Mouse (Mus musculus) lung, embryonic 16.5 days (tissue): Measurements from ENCODE around the gene Sema4b. TPM values are rescaled to one million over a fixed set of nuclear protein-coding genes. Genes with fewer than 3 reads are reported as not detected.

Experiments used
- ATAC-seq: fragments of 200-750 bp; cut with Nextera tagmentation; 2 replicates; pipeline ENCODE4 v1.8.0; 2017; ENCODE audit warnings: low read depth, mild to moderate bottlenecking, moderate library complexity
- H3K27ac ChIP-seq: fragments of 300-500 bp; sonication (generic); 2 replicates; pipeline ENCODE4 v1.5.1; 2014; ENCODE audit warnings: mild to moderate bottlenecking, control low read depth, low read length
- H3K27me3 ChIP-seq: fragments of 300-500 bp; sonication (generic); 2 replicates; pipeline ENCODE4 v1.6.1; 2014; ENCODE audit warnings: low read depth, low read length, mixed read lengths; ENCODE audit not compliant: control insufficient read depth, insufficient read depth
- H3K36me3 ChIP-seq: fragments of 300-500 bp; sonication (generic); 2 replicates; pipeline ENCODE4 v1.6.1; 2014; ENCODE audit warnings: low read length; ENCODE audit not compliant: control insufficient read depth, insufficient read depth
- H3K4me1 ChIP-seq: fragments of 300-500 bp; sonication (generic); replicated peaks from 2 replicates; pipeline ENCODE4 v1.6.1; 2014; ENCODE audit warnings: low read length, mixed read lengths; ENCODE audit not compliant: control insufficient read depth, insufficient read depth
- H3K4me2 ChIP-seq: fragments of 300-500 bp; sonication (generic); 2 replicates; pipeline ENCODE4 v1.6.1; 2014; ENCODE audit warnings: low read depth, low read length, control low read depth
- H3K4me3 ChIP-seq: fragments of 300-500 bp; sonication (generic); 2 replicates; pipeline ENCODE4 v1.5.1; 2014; ENCODE audit warnings: mild to moderate bottlenecking, low read length, control low read depth
- H3K9ac ChIP-seq: fragments of 300-500 bp; sonication (generic); 2 replicates; pipeline ENCODE4 v1.6.1; 2014; ENCODE audit warnings: low read length, control low read depth
- H3K9me3 ChIP-seq: fragments of 300-500 bp; sonication (generic); 2 replicates; pipeline ENCODE4 v1.6.1; 2016; ENCODE audit warnings: low read length; ENCODE audit not compliant: control insufficient read depth
- WGBS: fragments of 180-500 bp; shearing (Covaris S2); extraction: QIAGEN DNeasy Blood & Tissue Kit; methylation state at CpG from one replicate; pipeline ENCODE4 v1.1.7; 2014; 5-methylcytosine and 5-hydroxymethylcytosine counted together
- polyA plus RNA-seq: library from polyadenylated mRNA; unstranded; fragments of >200 nt; fragmentation: Nextera tagmentation; extraction: Ambion mirVana; gene quantifications from 2 replicates; pipeline ENCODE4 v1.2.1, GENCODE M21; 2015

Gene Sema4b
- polyA plus RNA-seq, 1 experiment from 2014 or later: 15.8 TPM

DNA sequence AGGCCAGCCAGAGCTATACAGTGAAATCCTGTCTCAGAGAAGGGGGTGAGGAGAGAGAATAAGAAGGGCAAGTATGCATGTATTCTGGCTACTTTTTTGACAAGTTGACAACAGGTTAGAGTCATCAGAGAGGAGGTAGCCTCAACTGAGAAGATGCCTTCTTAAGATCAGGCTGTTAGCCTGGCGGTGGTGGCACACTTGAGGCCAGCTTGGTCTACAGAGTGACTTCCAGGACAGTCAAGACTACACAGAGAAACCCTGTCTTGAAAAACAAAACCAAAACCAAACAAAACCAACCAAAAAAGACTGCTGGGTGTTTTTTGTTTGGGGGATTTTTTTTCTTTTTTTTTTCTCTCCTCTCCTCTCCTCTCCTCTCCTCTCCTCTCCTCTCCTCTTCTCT lies 3.2 kb upstream of the Sema4b start:
- WGBS: 93% methylated on average over 1 of the region's 1 CpGs
- Histone ChIP-seq H3K27ac (no peak overlapping the region), H3K4me1 (peaks cover 13% of the 10 kb centered on the region), H3K9ac (no peak overlapping the region), H3K36me3 (no peaks in the 10 kb centered on the region), H3K4me3 (no peak overlapping the region), H3K9me3 (no peaks in the 10 kb centered on the region), H3K27me3 (no peaks in the 10 kb centered on the region), H3K4me2 (no peak overlapping the region)
- no peak for ATAC-seq

DNA sequence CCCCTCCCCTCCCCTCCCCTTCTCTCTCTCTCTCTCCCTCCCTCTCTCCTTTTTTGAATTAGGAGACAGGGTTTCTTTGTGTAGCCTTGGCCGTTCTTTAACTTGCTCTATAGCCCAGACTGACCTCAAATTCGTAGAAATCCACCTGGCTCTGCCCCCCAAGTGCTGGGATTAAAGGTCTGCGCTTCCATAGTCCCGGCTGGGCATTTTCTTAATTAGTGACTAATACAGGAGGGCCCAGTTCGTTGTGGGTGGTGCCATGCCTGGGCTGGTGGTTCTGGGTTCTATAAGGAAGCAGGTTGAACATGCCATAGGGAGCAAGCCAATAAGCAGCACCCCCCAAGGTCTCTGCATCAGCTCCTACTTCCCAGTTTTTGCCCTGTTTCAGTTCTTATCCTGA lies 2.7 kb upstream of the Sema4b start:
- no peak overlapping the region for H3K27ac ChIP-seq
- no peak for ATAC-seq
- peaks cover 14% of the 10 kb centered on the region for H3K4me1 ChIP-seq
- H3K27me3 ChIP-seq: no peaks in the 10 kb centered on the region
- WGBS: 53% methylated on average over 5 of the region's 5 CpGs
- H3K9ac ChIP-seq: no peak overlapping the region
- H3K4me3 ChIP-seq: no peak overlapping the region
- no peak overlapping the region for H3K4me2 ChIP-seq
- H3K36me3 ChIP-seq: no peaks in the 10 kb centered on the region
- no peaks in the 10 kb centered on the region for H3K9me3 ChIP-seq

DNA sequence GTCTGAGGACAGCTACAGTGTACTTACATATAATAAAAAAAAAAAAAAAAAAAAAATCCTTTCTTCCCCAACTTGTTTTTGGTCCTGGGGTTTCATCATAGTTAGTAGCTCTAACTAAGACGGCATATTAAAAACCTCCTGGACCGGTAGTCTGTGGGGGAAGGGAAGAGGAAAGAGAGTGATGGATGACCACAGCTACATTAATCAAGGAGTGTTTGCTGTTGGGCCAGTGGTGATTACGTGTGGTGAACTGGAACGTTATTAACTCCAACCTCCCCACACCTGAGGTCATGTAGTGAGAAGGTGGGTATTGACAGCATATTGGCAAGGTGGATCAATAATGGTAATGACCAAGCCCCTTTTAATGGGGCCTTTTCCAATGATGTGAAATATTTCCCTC lies 2.1 kb upstream of the Sema4b start:
- Histone ChIP-seq H3K36me3 (no peaks in the 10 kb centered on the region), H3K27me3 (no peaks in the 10 kb centered on the region), H3K9ac (no peak overlapping the region), H3K27ac (no peak overlapping the region), H3K9me3 (no peaks in the 10 kb centered on the region), H3K4me3 (no peak overlapping the region), H3K4me1 (peaks cover 19% of the 10 kb centered on the region), H3K4me2 (no peak overlapping the region)
- WGBS: 31% methylated on average over 4 of the region's 4 CpGs
- ATAC-seq: no peak

DNA sequence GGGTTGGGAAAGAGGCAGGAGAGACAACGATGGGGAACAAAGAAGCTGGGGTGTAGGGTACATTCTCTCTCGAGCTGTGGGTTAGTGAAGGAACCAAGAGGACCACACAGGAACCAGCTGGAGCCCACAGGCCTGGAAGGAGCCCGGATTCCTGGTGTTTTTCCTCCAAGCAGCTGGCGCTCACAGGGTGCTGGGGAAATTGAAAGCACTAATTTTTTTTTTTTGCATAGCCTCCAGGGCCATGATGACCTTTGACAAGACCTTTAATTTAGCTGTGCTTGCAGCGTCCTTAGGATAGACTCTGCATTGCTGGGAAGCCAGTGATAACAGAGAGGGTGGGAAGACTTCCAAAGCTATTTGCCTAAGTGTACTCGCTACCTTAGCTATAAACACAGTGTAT lies 1.7 kb upstream of the Sema4b start:
- ATAC-seq: no peak
- no peak overlapping the region for H3K4me3 ChIP-seq
- H3K36me3 ChIP-seq: no peaks in the 10 kb centered on the region
- H3K9ac ChIP-seq: no peak overlapping the region
- 58% methylated on average over 6 of the region's 6 CpGs for WGBS
- H3K27ac ChIP-seq: no peak overlapping the region
- no peak overlapping the region for H3K4me2 ChIP-seq
- peaks cover 19% of the 10 kb centered on the region for H3K4me1 ChIP-seq
- H3K27me3 ChIP-seq: no peaks in the 10 kb centered on the region
- H3K9me3 ChIP-seq: no peaks in the 10 kb centered on the region

DNA sequence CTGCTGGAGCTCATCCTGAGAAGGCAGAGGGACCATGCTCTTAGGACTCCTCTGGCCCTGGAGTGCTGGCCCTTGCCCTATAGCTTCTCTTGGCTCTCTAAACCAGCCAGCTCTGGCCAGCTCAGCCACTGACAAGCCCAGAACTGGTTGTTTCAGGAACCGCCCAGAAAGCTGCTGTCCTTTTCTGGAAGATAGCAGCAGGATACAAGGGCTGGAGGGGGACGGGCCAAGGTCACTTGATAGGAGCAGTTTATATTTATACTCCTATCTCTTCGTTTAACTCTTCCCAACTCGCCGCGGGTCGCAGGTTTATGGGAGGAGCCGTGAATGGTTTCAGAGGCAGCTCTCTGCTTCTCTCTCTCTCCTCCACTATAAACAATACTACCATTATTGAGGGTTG lies 620 bp upstream of the Sema4b start:
- Histone ChIP-seq H3K27me3 (no peaks in the 10 kb centered on the region), H3K4me3 (peak overlapping the region; percentile 65), H3K9ac (peak overlapping the region; percentile 72), H3K4me1 (peaks cover 21% of the 10 kb centered on the region), H3K4me2 (peak overlapping the region; percentile 83), H3K9me3 (no peaks in the 10 kb centered on the region), H3K36me3 (no peaks in the 10 kb centered on the region), H3K27ac (no peak overlapping the region)
- 17% methylated on average over 8 of the region's 8 CpGs for WGBS
- peak; percentile 16; the same call in 1 of the 2 replicates for ATAC-seq

DNA sequence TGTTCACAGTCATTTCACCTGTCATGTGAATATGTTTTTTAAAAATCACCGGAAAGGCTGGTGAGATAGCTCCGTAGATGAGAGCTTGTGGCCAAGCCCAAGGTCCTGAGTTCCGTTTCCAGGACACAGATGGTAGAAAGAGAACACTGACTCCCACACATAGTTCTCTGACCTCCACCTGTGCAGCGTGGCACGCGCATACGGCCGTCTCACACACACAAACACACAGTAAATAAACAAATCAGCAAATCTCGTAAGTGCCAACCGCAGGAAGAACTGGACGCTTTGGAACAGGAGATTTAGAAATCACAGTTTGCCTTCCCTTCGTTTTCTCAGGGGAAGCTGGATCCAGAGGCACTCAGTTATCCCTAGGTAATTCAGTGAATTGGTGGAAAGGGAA lies 860 bp downstream of the Sema4b start:
- Histone ChIP-seq H3K9ac (peak overlapping the region; percentile 72), H3K9me3 (no peaks in the 10 kb centered on the region), H3K36me3 (no peaks in the 10 kb centered on the region), H3K4me1 (peaks cover 36% of the 10 kb centered on the region), H3K27ac (no peak overlapping the region), H3K27me3 (no peaks in the 10 kb centered on the region), H3K4me2 (peak overlapping the region; percentile 83), H3K4me3 (peak overlapping the region; percentile 65)
- no peak for ATAC-seq
- WGBS: 70% methylated on average over 12 of the region's 12 CpGs

DNA sequence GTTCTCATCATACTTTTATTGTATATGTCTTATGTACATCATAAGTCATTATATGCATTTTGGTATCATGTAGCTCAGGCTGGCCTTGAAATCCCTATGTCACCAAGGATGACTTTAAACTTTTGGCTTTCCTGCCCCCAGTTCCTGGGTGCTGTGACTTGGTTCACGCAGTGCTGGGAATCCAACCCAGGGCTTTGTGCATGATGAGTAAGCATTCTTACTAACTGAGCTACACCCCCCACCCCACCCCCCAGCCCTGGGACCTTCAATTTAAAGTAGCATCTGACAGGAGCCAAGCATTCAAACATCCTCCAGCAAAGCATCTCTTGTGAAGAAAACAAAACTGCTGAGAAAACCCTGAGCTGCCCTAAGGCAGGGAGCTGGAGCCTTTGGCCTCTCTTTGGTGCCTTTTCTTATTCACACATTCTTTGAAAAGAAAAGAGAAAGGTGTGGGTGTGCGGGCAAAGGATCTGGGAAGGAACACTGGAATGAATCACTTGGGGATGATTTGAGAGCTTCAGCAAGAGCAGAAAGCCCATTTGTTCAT lies 2.0 kb downstream of the Sema4b start:
- Histone ChIP-seq H3K9ac (no peak overlapping the region), H3K9me3 (no peaks in the 10 kb centered on the region), H3K27ac (0 out of 2 replicates have a peak overlapping the region, but pooled peaks have one; percentile 5), H3K4me2 (no peak overlapping the region), H3K27me3 (no peaks in the 10 kb centered on the region), H3K36me3 (no peaks in the 10 kb centered on the region), H3K4me3 (no peak overlapping the region), H3K4me1 (peaks cover 42% of the 10 kb centered on the region)
- ATAC-seq: no peak
- WGBS: 88% methylated on average over 2 of the region's 2 CpGs

DNA sequence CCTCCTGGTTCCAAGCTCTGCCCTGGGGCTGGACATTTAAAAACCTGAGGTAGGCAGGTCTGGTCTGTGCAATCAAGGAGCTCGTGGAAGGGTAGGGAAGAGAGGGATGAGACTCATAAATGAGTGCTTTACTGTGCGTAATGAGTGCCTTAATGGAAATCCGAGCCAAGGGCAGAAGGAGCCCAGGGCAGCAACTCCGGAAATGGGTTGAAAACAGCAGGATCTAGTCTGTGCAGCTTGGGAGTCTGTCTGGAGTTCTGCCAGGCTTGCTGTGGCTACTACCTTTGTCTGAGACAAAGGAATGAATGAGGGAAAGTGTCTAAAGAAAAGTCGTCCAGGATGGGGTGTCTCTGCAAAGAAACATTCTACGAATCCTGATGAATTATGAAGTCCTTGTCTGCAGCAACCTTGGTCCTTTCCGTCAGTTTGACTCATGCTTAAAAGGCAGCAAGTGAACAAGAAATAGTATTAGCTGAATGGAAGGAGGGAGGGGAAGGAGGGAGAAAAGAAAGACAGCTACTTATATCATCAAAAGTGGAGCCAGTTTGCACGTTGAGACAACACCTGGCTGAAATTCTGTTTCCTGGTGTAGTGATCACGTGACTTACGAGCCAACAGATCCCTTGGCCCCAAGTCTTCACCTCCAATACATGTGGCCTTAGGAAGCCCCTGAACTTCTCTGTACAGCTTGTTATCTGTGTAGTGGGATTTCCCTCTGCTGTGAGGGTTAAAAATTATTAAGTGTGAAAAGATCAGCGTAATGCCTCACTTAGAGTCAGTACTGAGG lies 2.7 kb downstream of the Sema4b start:
- WGBS: 56% methylated on average over 11 of the region's 11 CpGs
- Histone ChIP-seq H3K4me3 (no peak overlapping the region), H3K27ac (0 out of 2 replicates have a peak overlapping the region, but pooled peaks have one; percentile 5), H3K9me3 (no peaks in the 10 kb centered on the region), H3K36me3 (no peaks in the 10 kb centered on the region), H3K27me3 (no peaks in the 10 kb centered on the region), H3K4me1 (peaks cover 42% of the 10 kb centered on the region), H3K4me2 (no peak overlapping the region), H3K9ac (no peak overlapping the region)
- ATAC-seq: no peak

DNA sequence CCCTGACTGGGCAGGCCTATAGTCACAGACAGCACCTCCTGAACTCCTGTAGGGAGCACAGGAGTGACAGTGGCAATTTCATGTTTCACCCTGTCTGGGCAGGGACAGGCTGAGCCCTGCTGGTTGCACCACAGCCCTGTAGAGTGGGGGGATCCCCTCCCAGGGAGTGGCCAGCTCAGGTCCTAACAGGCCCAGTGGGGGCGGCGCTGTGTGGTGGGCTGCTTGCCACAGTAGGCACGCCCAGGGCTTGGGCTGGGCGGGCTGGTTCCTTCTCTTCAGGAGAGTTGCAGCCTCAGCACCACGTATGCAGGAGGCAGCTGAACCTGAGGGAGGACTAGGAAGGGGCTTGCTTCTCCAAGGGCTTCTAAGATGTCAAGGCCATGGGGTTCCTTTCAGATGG lies 4.8 kb downstream of the Sema4b start:
- Histone ChIP-seq H3K27ac (peak overlapping the region; percentile 94), H3K36me3 (no peaks in the 10 kb centered on the region), H3K4me1 (peaks cover 36% of the 10 kb centered on the region), H3K4me3 (no peak overlapping the region), H3K4me2 (peak overlapping the region; percentile 64; the same call in 1 of the 2 replicates), H3K27me3 (no peaks in the 10 kb centered on the region), H3K9ac (peak overlapping the region; percentile 27; the same call in 1 of the 2 replicates), H3K9me3 (no peaks in the 10 kb centered on the region)
- ATAC-seq: peak; percentile 50
- 54% methylated on average over 5 of the region's 5 CpGs for WGBS
